Mouse (Mus musculus) heart, embryonic 14.5 days (tissue): ENCODE results near the gene Fam204a. TPM values are rescaled to one million over a fixed set of nuclear protein-coding genes. Genes with fewer than 3 reads are reported as not detected.
A peak's percentile ranks its signal among the peaks of the same experiment; 100 is the strongest.

ENCODE experiments used
- ATAC-seq: fragments of 200-750 bp; cut with Nextera tagmentation; 2 replicates; pipeline ENCODE4 v1.8.0; 2017; ENCODE audit warnings: low read depth, moderate TSS enrichment; ENCODE audit not compliant: insufficient number of reproducible peaks, insufficient read depth, low FRiP score
- H3K27ac ChIP-seq, 2 experiments: fragments of 200-500 bp in 1 of 2; fragments of 300-500 bp in 1 of 2; sonication (generic) in 1 of 2; replicated peaks in 1 of 2; 2 replicates each; pipeline ENCODE4 v1.5.1; 2012 to 2014; ENCODE audit warnings: low read depth in 2 of 2, low read length in 2 of 2, control low read depth in 1 of 2, mild to moderate bottlenecking in 1 of 2, mixed read lengths in 1 of 2; ENCODE audit not compliant: control insufficient read depth in 1 of 2, insufficient read depth in 1 of 2
- H3K27me3 ChIP-seq: fragments of 300-500 bp; sonication (generic); 2 replicates; pipeline ENCODE4 v1.6.1; 2014; ENCODE audit warnings: mild to moderate bottlenecking, low read length, control low read depth; ENCODE audit not compliant: control insufficient read depth, insufficient read depth
- H3K36me3 ChIP-seq: fragments of 300-500 bp; sonication (generic); 2 replicates; pipeline ENCODE4 v1.6.1; 2014; ENCODE audit warnings: mild to moderate bottlenecking, control low read depth, low read length, mixed read lengths; ENCODE audit not compliant: control insufficient read depth, insufficient read depth
- H3K4me1 ChIP-seq, 2 experiments: fragments of 200-500 bp in 1 of 2; fragments of 300-500 bp in 1 of 2; sonication (generic) in 1 of 2; 2 replicates each; pipeline ENCODE4 v1.6.1; 2012 to 2014; ENCODE audit warnings: low read length in 2 of 2, control low read depth in 1 of 2, mixed read lengths in 1 of 2; ENCODE audit not compliant: control insufficient read depth in 2 of 2, insufficient read depth in 2 of 2
- H3K4me2 ChIP-seq: fragments of 300-500 bp; sonication (generic); 2 replicates; pipeline ENCODE4 v1.6.1; 2014; ENCODE audit warnings: mild to moderate bottlenecking, low read length
- H3K4me3 ChIP-seq, 2 experiments: fragments of 200-500 bp in 1 of 2; fragments of 300-500 bp in 1 of 2; sonication (generic) in 1 of 2; 2 replicates each; pipeline ENCODE4 v1.5.1; 2012 to 2014; ENCODE audit warnings: low read length in 2 of 2, mild to moderate bottlenecking in 2 of 2, control low read depth in 1 of 2, low read depth in 1 of 2, moderate library complexity in 1 of 2; ENCODE audit not compliant: control insufficient read depth in 1 of 2, insufficient read depth in 1 of 2
- H3K9ac ChIP-seq: fragments of 300-500 bp; sonication (generic); 2 replicates; pipeline ENCODE4 v1.6.1; 2014; ENCODE audit warnings: mild to moderate bottlenecking, low read length
- H3K9me3 ChIP-seq: fragments of 300-500 bp; sonication (generic); 2 replicates; pipeline ENCODE4 v1.6.1; 2016; ENCODE audit warnings: low read length, control low read depth; ENCODE audit not compliant: control insufficient read depth
- WGBS: fragments of 180-500 bp; shearing (Covaris S2); extraction: QIAGEN DNeasy Blood & Tissue Kit; methylation state at CpG from one replicate; pipeline ENCODE4 v1.1.7; 2014; 5-methylcytosine and 5-hydroxymethylcytosine counted together
- polyA plus RNA-seq: library from polyadenylated mRNA; unstranded; fragments of >200 nt; fragmentation: Nextera tagmentation; extraction: Ambion mirVana; gene quantifications from 2 replicates; pipeline ENCODE4 v1.2.1, GENCODE M21; 2014

Gene Fam204a
- polyA plus RNA-seq, 1 experiment from 2014 or later, result 35.9 TPM

GRCm38 (mm10) chr19:60241916-60242602, 15.6 kb upstream of the Fam204a start:
- no peak for ATAC-seq
- Histone ChIP-seq H3K9ac (no peak overlapping the region), H3K4me1 (no peaks in the 10 kb centered on the region), H3K4me3 (no peak overlapping the region), H3K9me3 (no peaks in the 10 kb centered on the region), H3K36me3 (no peaks in the 10 kb centered on the region), H3K4me2 (no peak overlapping the region), H3K27me3 (no peaks in the 10 kb centered on the region), H3K27ac (no peak overlapping the region)
- WGBS, result 81% methylated on average over 7 of the region's 7 CpGs

GRCm38 (mm10) chr19:60231542-60231941, 5.0 kb upstream of the Fam204a start:
- H3K4me3 ChIP-seq, result no peak overlapping the region
- H3K27ac ChIP-seq, result no peak overlapping the region
- no peak for ATAC-seq
- H3K9me3 ChIP-seq, result no peaks in the 10 kb centered on the region
- no peaks in the 10 kb centered on the region for H3K36me3 ChIP-seq
- H3K9ac ChIP-seq, result no peak overlapping the region
- H3K27me3 ChIP-seq, result no peaks in the 10 kb centered on the region
- no peak overlapping the region for H3K4me2 ChIP-seq
- peaks cover 0 to 2% of the 10 kb centered on the region in 2 experiments; a peak in 2 of 4 replicates for H3K4me1 ChIP-seq
- 70% methylated on average over 2 of the region's 2 CpGs for WGBS

- H3K4me3 ChIP-seq, result peak overlapping the region in 1 of 2 experiments; percentile 95; a peak in 3 of 4 replicates
- ATAC-seq, result no peak
- 58% methylated on average over 8 of the region's 8 CpGs for WGBS
Measured at GRCm38 (mm10) chr19:60226845-60227235, 339 bp upstream of the Fam204a start.

GRCm38 (mm10) chr19:60219395-60219794, 7.1 kb downstream of the Fam204a start:
- H3K36me3 ChIP-seq, result peaks cover 16% of the 10 kb centered on the region
- H3K4me2 ChIP-seq, result no peak overlapping the region
- H3K4me3 ChIP-seq, result no peak overlapping the region
- 73% methylated on average over 7 of the region's 7 CpGs for WGBS
- no peak for ATAC-seq
- no peaks in the 10 kb centered on the region for H3K27me3 ChIP-seq
- 0 out of 4 replicates have a peak, but pooled peaks cover 0 to 5% of the 10 kb centered on the region in 2 experiments for H3K4me1 ChIP-seq
- H3K9me3 ChIP-seq, result no peaks in the 10 kb centered on the region
- H3K27ac ChIP-seq, result no peak overlapping the region
- no peak overlapping the region for H3K9ac ChIP-seq

More at GRCm38 (mm10) chr19:60226845-60227235, 339 bp upstream of the Fam204a start:
- Histone ChIP-seq H3K4me2 (peak overlapping the region; percentile 68), H3K4me1 (peaks cover 2 to 8% of the 10 kb centered on the region in 2 experiments), H3K27ac (no peak overlapping the region; a peak in 1 of 4 replicates), H3K9me3 (no peaks in the 10 kb centered on the region), H3K9ac (no peak overlapping the region), H3K36me3 (no peaks in the 10 kb centered on the region), H3K27me3 (no peaks in the 10 kb centered on the region)

- no peak overlapping the region for H3K4me3 ChIP-seq
- no peaks in the 10 kb centered on the region for H3K9me3 ChIP-seq
- no peak overlapping the region for H3K9ac ChIP-seq
- H3K27ac ChIP-seq, result no peak overlapping the region
- WGBS, result 63% methylated on average over 2 of the region's 2 CpGs
- peaks cover 23% of the 10 kb centered on the region for H3K36me3 ChIP-seq
- H3K4me2 ChIP-seq, result no peak overlapping the region
- 0 out of 4 replicates have a peak, but pooled peaks cover 0 to 5% of the 10 kb centered on the region in 2 experiments for H3K4me1 ChIP-seq
- no peaks in the 10 kb centered on the region for H3K27me3 ChIP-seq
- ATAC-seq, result no peak
Measured at GRCm38 (mm10) chr19:60217985-60218384, 8.5 kb downstream of the Fam204a start.

- no peaks in the 10 kb centered on the region for H3K4me1 ChIP-seq
- ATAC-seq, result no peak
- no peak overlapping the region for H3K4me3 ChIP-seq
Measured at GRCm38 (mm10) chr19:60208173-60208572, 18.3 kb downstream of the Fam204a start.

GRCm38 (mm10) chr19:60204176-60204575, 22.3 kb downstream of the Fam204a start:
- WGBS, result 75% methylated on average over 7 of the region's 7 CpGs
- H3K27me3 ChIP-seq, result no peaks in the 10 kb centered on the region
- H3K4me1 ChIP-seq, result peaks cover 0 to 7% of the 10 kb centered on the region in 2 experiments; a peak in 3 of 4 replicates
- peaks cover 11% of the 10 kb centered on the region for H3K36me3 ChIP-seq
- H3K4me2 ChIP-seq, result no peak overlapping the region
- no peaks in the 10 kb centered on the region for H3K9me3 ChIP-seq
- no peak overlapping the region for H3K9ac ChIP-seq
- no peak overlapping the region for H3K4me3 ChIP-seq
- no peak overlapping the region for H3K27ac ChIP-seq
- ATAC-seq, result no peak

More at GRCm38 (mm10) chr19:60208173-60208572, 18.3 kb downstream of the Fam204a start:
- Histone ChIP-seq H3K27ac (no peak overlapping the region), H3K27me3 (no peaks in the 10 kb centered on the region), H3K9me3 (no peaks in the 10 kb centered on the region), H3K9ac (no peak overlapping the region), H3K36me3 (peaks cover 39% of the 10 kb centered on the region), H3K4me2 (no peak overlapping the region)
